In the genomic region with DNA sequence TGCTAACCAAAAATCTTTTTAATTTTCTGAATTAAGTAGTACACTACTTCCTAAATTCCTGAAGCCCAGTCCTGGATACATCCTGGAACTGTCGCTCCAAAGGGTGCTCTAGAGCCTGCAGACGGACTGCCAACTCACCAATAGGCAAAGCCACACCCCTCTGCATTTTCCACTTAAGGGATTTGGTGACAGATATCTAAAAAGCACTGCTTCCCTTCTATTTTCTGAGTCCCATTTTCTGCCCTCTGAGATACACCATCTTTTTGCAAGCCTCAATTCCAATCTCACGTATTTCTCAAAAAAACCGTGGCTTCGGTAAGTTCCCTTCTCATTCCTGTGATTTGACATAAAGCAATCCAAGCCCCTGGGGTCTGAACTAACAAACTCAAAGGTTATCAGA, we compare ENCODE assay signal across 8 mouse cellular contexts. TPM values are rescaled to one million over a fixed set of nuclear protein-coding genes. Genes with fewer than 3 reads are reported as not detected.
DNase-seq lines count a peak whose midpoint lies in the region; ATAC-seq and TF ChIP-seq lines count a peak whose summit lies in the region.

No protein-coding gene starts in this region.

- H3K9ac ChIP-seq in midbrain, postnatal 0 days (replicated peaks; ENCODE audit: low read length, poor library complexity, severe bottlenecking): peak overlapping the region; percentile 81

- H3K4me2 ChIP-seq in midbrain, postnatal 0 days (ENCODE audit: low read depth, low read length, poor library complexity, severe bottlenecking): peak overlapping the region; percentile 81

- peak overlapping the region; percentile 85; the same call in 1 of the 2 replicates for H3K27ac ChIP-seq in midbrain, postnatal 0 days (ENCODE audit: low read depth, low read length)

- TF ChIP-seq CTCF in midbrain, postnatal 0 days (IDR thresholded peaks at IDR 0.05): no peak

- no peaks in the 10 kb centered on the region for H3K36me3 ChIP-seq in midbrain, postnatal 0 days (ENCODE audit: insufficient read depth, low read length)

- peak overlapping the region; percentile 73 for H3K4me3 ChIP-seq in midbrain, postnatal 0 days (ENCODE audit: low read depth, low read length)

- no peaks in the 10 kb centered on the region for H3K27me3 ChIP-seq in midbrain, postnatal 0 days (ENCODE audit: insufficient read depth, low read length)

- no peaks in the 10 kb centered on the region for H3K9me3 ChIP-seq in midbrain, postnatal 0 days (ENCODE audit: low read length)

- peak; percentile 33 for DNase-seq in adrenal gland, adult 2 months
- DNase-seq in adrenal gland, postnatal 4 days (ENCODE audit: low spot score in 2 of 2): no peak
- peak; percentile 70 for DNase-seq in 416B (ENCODE audit: low read depth)
- peak; percentile 47 for DNase-seq in liver
- no peak for DNase-seq in midbrain, postnatal 0 days (ENCODE audit: low spot score)
- no peak for DNase-seq in spleen, adult 12 weeks (ENCODE audit: low spot score)
- no peak for DNase-seq in T-cell, adult 2 months (ENCODE audit: low spot score)

- 0% methylated on average over 5 of the region's 5 CpGs for WGBS in midbrain, postnatal 0 days

- peaks cover 9% of the 10 kb centered on the region; the same call in 1 of the 2 replicates for H3K4me1 ChIP-seq in midbrain, postnatal 0 days (ENCODE audit: insufficient read depth, low read length)

- ATAC-seq in erythroid progenitor cell, adult 5-6 weeks (replicated peaks; ENCODE audit: low FRiP score, poor library complexity, severe bottlenecking): 0 out of 2 replicates have a peak, but pooled peaks have one; percentile 51
- no peak for ATAC-seq in midbrain, postnatal 0 days (ENCODE audit: low FRiP score)

RNA-seq across cellular contexts. Expression of gene Ostc, which starts 0.7 kb away (rescaled TPM):
- 100 to 1,000 TPM in 1 of 2 experiments, 10 to 100 TPM in 1; 85.9 to 121 TPM for total RNA-seq in adrenal gland, adult 2 months (2021)
- 12.9 and 13.3 TPM in 2 replicates for polyA plus RNA-seq in adrenal gland, adult 2 months (2012; rRNA removed)
- 100 to 1,000 TPM; 122 to 123 TPM for total RNA-seq in adrenal gland, postnatal 4 days (2021)
- 50.3 and 78.2 TPM in 2 replicates for total RNA-seq in erythroid progenitor cell, adult 5-6 weeks (2015; ENCODE audit: low replicate concordance)
- total RNA-seq in erythroid progenitor cell, adult 5-6 weeks (2017; ENCODE audit: low replicate concordance): 27.6 and 35.3 TPM in 2 replicates
- 99.9 and 111 TPM in 2 replicates for total RNA-seq in midbrain, postnatal 0 days (2014; rRNA removed)
- polyA plus RNA-seq in midbrain, postnatal 0 days (2015; fragmentation: Nextera tagmentation; extraction: Ambion mirVana): 160 and 170 TPM in 2 replicates

RNA-seq across cellular contexts. Expression of gene Rpl34, which starts 21.7 kb away (rescaled TPM):
- 100 to 1,000 TPM; 621 to 725 TPM for total RNA-seq in adrenal gland, adult 2 months (2021)
- 235 and 259 TPM in 2 replicates for polyA plus RNA-seq in adrenal gland, adult 2 months (2012; rRNA removed)
- total RNA-seq in adrenal gland, postnatal 4 days (2021): 1,000 to 10,000 TPM in 1 of 2 experiments, 100 to 1,000 TPM in 1; 996 to 1,125 TPM
- 421 and 458 TPM in 2 replicates for total RNA-seq in erythroid progenitor cell, adult 5-6 weeks (2015; ENCODE audit: low replicate concordance)
- 604 and 672 TPM in 2 replicates for total RNA-seq in erythroid progenitor cell, adult 5-6 weeks (2017; ENCODE audit: low replicate concordance)
- total RNA-seq in midbrain, postnatal 0 days (2014; rRNA removed): 352 and 411 TPM in 2 replicates
- 496 and 514 TPM in 2 replicates for polyA plus RNA-seq in midbrain, postnatal 0 days (2015; fragmentation: Nextera tagmentation; extraction: Ambion mirVana)

Comparison
In these comparisons a context has a peak if more than half of its experiments do, and no peak if none do; other contexts are left out.
1. DNase-seq: peak in adrenal gland, adult 2 months (single experiment), 416B (single experiment) and liver (single experiment); none in adrenal gland, postnatal 4 days (0 of 2), midbrain, postnatal 0 days (single experiment), spleen, adult 12 weeks (single experiment) and T-cell, adult 2 months (single experiment).